Mouse (Mus musculus) lung, embryonic 16.5 days (tissue): ENCODE results near the gene Cldn22. TPM values are rescaled to one million over a fixed set of nuclear protein-coding genes. Genes with fewer than 3 reads are reported as not detected.
A peak's percentile ranks its signal among the peaks of the same experiment; 100 is the strongest.

Source experiments
- ATAC-seq: fragments of 200-750 bp; cut with Nextera tagmentation; 2 replicates; pipeline ENCODE4 v1.8.0; 2017; ENCODE audit warnings: low read depth, mild to moderate bottlenecking, moderate library complexity
- H3K27ac ChIP-seq: fragments of 300-500 bp; sonication (generic); 2 replicates; pipeline ENCODE4 v1.5.1; 2014; ENCODE audit warnings: mild to moderate bottlenecking, control low read depth, low read length
- H3K27me3 ChIP-seq: fragments of 300-500 bp; sonication (generic); 2 replicates; pipeline ENCODE4 v1.6.1; 2014; ENCODE audit warnings: low read depth, low read length, mixed read lengths; ENCODE audit not compliant: control insufficient read depth, insufficient read depth
- H3K36me3 ChIP-seq: fragments of 300-500 bp; sonication (generic); 2 replicates; pipeline ENCODE4 v1.6.1; 2014; ENCODE audit warnings: low read length; ENCODE audit not compliant: control insufficient read depth, insufficient read depth
- H3K4me1 ChIP-seq: fragments of 300-500 bp; sonication (generic); replicated peaks from 2 replicates; pipeline ENCODE4 v1.6.1; 2014; ENCODE audit warnings: low read length, mixed read lengths; ENCODE audit not compliant: control insufficient read depth, insufficient read depth
- H3K4me2 ChIP-seq: fragments of 300-500 bp; sonication (generic); 2 replicates; pipeline ENCODE4 v1.6.1; 2014; ENCODE audit warnings: low read depth, low read length, control low read depth
- H3K4me3 ChIP-seq: fragments of 300-500 bp; sonication (generic); 2 replicates; pipeline ENCODE4 v1.5.1; 2014; ENCODE audit warnings: mild to moderate bottlenecking, low read length, control low read depth
- H3K9ac ChIP-seq: fragments of 300-500 bp; sonication (generic); 2 replicates; pipeline ENCODE4 v1.6.1; 2014; ENCODE audit warnings: low read length, control low read depth
- H3K9me3 ChIP-seq: fragments of 300-500 bp; sonication (generic); 2 replicates; pipeline ENCODE4 v1.6.1; 2016; ENCODE audit warnings: low read length; ENCODE audit not compliant: control insufficient read depth
- WGBS: fragments of 180-500 bp; shearing (Covaris S2); extraction: QIAGEN DNeasy Blood & Tissue Kit; methylation state at CpG from one replicate; pipeline ENCODE4 v1.1.7; 2014; 5-methylcytosine and 5-hydroxymethylcytosine counted together
- polyA plus RNA-seq: library from polyadenylated mRNA; unstranded; fragments of >200 nt; fragmentation: Nextera tagmentation; extraction: Ambion mirVana; gene quantifications from 2 replicates; pipeline ENCODE4 v1.2.1, GENCODE M21; 2015

Cldn22 gene
- polyA plus RNA-seq, 1 experiment from 2014 or later: not detected

DNA sequence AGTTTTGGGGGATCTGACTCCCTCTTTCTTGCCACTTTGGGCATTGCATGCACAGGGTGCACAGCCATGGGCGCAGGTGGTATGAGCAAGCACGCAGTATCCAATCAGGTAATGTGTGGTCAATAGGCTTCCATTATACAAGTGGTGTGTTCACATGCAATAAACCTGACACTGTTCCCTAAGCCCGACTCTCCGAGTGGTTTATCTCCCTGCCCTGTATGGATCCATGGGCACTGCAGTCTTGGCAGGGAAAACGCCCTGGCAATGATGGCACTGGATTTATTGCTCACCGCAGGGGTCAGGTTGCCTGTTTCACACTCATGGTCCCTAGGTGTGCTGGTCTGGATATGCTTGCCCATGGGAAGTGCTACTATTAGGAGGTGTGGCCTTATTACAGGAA, 23.6 kb downstream of the Cldn22 start:
- Histone ChIP-seq H3K9ac (no peak overlapping the region), H3K4me3 (no peak overlapping the region), H3K4me1 (peaks cover 7% of the 10 kb centered on the region), H3K27me3 (no peaks in the 10 kb centered on the region), H3K9me3 (no peaks in the 10 kb centered on the region), H3K4me2 (no peak overlapping the region), H3K27ac (no peak overlapping the region), H3K36me3 (peaks cover 30% of the 10 kb centered on the region)
- 96% methylated on average over 6 of the region's 6 CpGs for WGBS
- ATAC-seq: no peak

DNA sequence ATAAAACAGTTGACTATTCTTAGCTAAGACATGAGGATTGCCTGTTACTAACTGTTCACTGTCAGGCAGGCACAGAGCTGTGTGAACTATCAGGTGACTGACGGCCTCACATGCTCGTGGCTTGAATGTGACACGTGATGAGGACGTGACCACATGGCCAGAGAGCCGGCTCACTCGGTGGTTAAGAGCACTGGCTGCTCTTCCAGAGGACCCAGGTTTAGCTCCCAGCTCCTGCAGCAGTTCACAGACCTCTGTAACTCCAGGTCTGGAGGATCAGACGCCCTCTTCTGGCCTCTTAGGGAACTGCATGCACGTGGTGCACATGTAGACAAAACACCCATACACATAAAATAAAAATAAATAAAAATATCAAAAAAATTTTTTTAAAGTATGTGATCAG, 25.6 kb downstream of the Cldn22 start:
- peaks cover 7% of the 10 kb centered on the region for H3K4me1 ChIP-seq
- H3K9ac ChIP-seq: no peak overlapping the region
- ATAC-seq: no peak
- 77% methylated on average over 8 of the region's 8 CpGs for WGBS
- H3K27me3 ChIP-seq: no peaks in the 10 kb centered on the region
- H3K4me2 ChIP-seq: no peak overlapping the region
- H3K4me3 ChIP-seq: no peak overlapping the region
- peaks cover 33% of the 10 kb centered on the region for H3K36me3 ChIP-seq
- no peak overlapping the region for H3K27ac ChIP-seq
- no peaks in the 10 kb centered on the region for H3K9me3 ChIP-seq

DNA sequence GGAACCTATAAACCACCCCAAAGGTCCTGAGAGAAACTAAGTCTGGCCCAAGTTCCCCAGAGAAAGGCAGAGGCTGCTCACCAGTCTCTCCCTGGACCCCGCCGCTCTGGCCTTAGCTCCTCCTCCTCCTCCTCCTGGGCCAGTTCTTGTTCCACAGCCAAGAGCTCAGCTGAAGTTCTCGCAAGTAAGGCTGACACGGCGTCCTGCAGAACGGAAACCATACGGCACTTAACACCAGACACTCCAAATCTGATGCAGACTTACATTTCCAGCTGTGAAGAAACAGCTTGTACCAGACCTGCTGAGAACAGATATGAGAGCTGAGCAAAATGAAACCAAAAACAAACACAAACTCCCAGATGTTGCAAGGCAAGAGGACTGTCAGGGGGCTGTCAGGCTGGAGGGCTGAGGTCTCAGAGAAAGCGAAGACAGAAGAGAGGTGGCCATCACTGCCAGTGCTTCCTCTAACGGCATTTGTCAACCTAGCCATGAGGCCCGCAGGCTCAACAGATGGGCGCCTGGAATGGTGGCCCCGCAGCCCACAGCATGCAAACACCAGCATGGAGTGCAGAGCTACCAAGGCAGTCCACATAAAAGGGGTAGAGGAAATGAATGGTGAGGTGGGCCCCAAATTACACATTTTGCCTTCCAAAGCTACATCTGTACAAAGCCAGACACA, 27.7 kb downstream of the Cldn22 start:
- no peaks in the 10 kb centered on the region for H3K9me3 ChIP-seq
- peak overlapping the region; percentile 42 for H3K4me2 ChIP-seq
- peak overlapping the region; percentile 14 for H3K4me3 ChIP-seq
- WGBS: 39% methylated on average over 12 of the region's 12 CpGs
- no peak overlapping the region for H3K9ac ChIP-seq
- H3K27me3 ChIP-seq: no peaks in the 10 kb centered on the region
- H3K4me1 ChIP-seq: peaks cover 7% of the 10 kb centered on the region
- H3K36me3 ChIP-seq: peaks cover 34% of the 10 kb centered on the region
- ATAC-seq: peak; percentile 93
- H3K27ac ChIP-seq: peak overlapping the region; percentile 67

DNA sequence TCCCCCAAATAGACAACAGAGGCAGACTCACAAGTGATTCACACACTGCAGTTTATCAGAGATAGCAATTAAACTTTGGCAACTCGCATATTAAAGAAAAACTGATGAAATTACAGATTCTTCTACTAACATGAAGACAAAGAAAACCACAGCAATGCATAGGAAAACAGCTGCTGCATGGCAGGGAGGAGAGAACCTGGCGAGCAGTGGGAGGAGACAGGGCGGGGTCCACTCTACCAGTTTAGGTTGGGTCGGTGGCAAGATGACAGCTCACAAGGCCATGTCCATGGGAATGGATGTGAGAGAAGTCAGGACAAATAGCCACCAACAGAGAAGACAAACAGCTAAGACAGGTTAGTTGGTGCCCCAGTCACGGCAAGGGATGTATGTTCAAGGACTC, 28.5 kb downstream of the Cldn22 start:
- H3K9me3 ChIP-seq: no peaks in the 10 kb centered on the region
- H3K4me2 ChIP-seq: no peak overlapping the region; the same call in 1 of the 2 replicates
- H3K36me3 ChIP-seq: peaks cover 29% of the 10 kb centered on the region
- no peak overlapping the region; the same call in 1 of the 2 replicates for H3K27ac ChIP-seq
- H3K27me3 ChIP-seq: no peaks in the 10 kb centered on the region
- peaks cover 7% of the 10 kb centered on the region for H3K4me1 ChIP-seq
- no peak overlapping the region for H3K4me3 ChIP-seq
- WGBS: 74% methylated on average over 5 of the region's 5 CpGs
- H3K9ac ChIP-seq: no peak overlapping the region
- no peak for ATAC-seq

DNA sequence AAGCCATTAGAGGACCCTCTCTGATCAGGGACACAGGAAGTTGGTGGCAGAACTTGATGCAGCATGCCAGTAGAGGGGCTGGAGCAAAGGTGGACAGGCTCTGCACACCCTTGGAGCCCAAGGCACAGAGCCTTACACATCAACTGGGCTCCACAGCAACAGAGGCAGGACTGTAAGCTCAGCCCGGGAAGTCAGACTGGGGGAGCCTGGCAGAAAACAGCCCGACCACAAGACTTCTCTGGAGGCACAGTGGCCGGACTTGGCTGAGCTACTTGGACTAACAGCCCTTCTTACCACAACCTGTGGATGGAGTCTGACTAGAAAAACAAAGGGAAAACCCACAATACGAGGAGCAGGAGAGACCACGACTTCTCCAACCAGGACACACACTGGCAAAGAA, 29.1 kb downstream of the Cldn22 start:
- Histone ChIP-seq H3K27me3 (no peaks in the 10 kb centered on the region), H3K4me3 (no peak overlapping the region), H3K4me1 (peaks cover 7% of the 10 kb centered on the region), H3K9me3 (no peaks in the 10 kb centered on the region), H3K27ac (no peak overlapping the region), H3K9ac (no peak overlapping the region), H3K4me2 (no peak overlapping the region), H3K36me3 (peaks cover 23% of the 10 kb centered on the region)
- 77% methylated on average over 5 of the region's 5 CpGs for WGBS
- ATAC-seq: no peak

DNA sequence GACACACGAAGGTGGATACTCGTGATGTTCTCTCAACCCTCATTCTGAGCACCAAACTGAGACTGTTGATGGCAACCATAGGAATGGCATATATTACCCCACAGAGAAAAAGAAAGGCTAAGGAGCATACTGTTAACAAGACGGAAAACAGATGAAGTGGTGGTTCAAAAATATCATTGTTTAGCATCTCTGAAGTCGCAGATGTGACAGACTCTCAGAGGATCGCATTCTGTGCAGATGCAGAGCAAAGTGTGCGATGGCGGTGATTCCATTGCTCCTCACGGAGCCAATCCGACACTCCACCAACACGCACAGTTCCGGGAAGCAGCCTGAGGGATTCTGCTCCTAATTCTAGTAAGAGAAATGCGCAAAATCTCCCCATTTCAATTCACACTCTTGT, 35.0 kb downstream of the Cldn22 start:
- H3K27me3 ChIP-seq: no peaks in the 10 kb centered on the region
- 87% methylated on average over 12 of the region's 12 CpGs for WGBS
- no peak overlapping the region for H3K27ac ChIP-seq
- peaks cover 45% of the 10 kb centered on the region for H3K36me3 ChIP-seq
- H3K4me2 ChIP-seq: no peak overlapping the region
- H3K4me3 ChIP-seq: no peak overlapping the region
- no peak overlapping the region for H3K9ac ChIP-seq
- no peaks in the 10 kb centered on the region for H3K9me3 ChIP-seq
- H3K4me1 ChIP-seq: no peaks in the 10 kb centered on the region
- ATAC-seq: no peak

DNA sequence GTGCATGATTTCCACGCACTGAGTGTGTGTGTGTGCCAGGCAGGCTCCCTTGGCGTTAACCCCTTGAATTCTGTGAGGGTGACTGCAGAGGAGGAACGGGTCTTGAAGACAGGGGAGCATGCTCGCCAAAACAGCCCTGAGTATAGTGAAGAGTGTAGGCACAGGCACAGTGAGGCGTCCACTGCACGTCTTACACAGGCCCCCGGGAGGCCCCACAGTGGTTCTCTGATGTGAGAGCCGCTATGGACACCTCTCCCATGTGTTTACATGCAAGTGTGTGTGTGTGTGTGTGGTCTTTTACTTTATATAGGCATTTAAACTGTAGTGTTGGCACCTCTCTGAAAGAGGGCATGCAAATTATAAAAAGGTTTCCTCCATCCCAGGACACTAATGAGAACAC, 42.3 kb downstream of the Cldn22 start:
- no peak overlapping the region for H3K9ac ChIP-seq
- no peak overlapping the region for H3K27ac ChIP-seq
- peaks cover 30% of the 10 kb centered on the region for H3K36me3 ChIP-seq
- H3K27me3 ChIP-seq: no peaks in the 10 kb centered on the region
- 77% methylated on average over 8 of the region's 8 CpGs for WGBS
- H3K4me3 ChIP-seq: no peak overlapping the region
- H3K4me2 ChIP-seq: no peak overlapping the region
- 0 out of 2 replicates have a peak, but pooled peaks have one; percentile 8 for ATAC-seq
- H3K9me3 ChIP-seq: no peaks in the 10 kb centered on the region
- no peaks in the 10 kb centered on the region for H3K4me1 ChIP-seq

DNA sequence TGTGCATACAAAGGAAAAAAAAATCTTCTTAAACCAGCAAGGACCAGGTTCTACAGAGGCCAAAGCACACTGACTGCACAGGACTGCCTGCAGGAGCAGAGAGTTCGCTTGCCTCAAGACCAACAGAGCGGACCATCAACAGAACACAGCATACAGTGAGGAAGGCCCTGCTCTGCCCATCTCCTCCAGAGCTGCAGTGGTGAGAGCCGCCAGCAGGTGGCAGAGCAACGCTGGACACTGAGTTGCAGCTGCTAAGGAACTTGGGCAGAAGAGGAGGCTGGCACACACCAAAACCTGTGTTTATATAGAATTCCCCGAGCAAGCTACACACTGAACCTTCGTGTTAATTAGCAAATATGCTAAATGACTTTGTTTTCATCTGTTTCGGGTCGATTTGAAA, 42.8 kb downstream of the Cldn22 start:
- no peak overlapping the region for H3K4me2 ChIP-seq
- H3K4me3 ChIP-seq: no peak overlapping the region
- peaks cover 26% of the 10 kb centered on the region for H3K36me3 ChIP-seq
- no peaks in the 10 kb centered on the region for H3K4me1 ChIP-seq
- no peaks in the 10 kb centered on the region for H3K27me3 ChIP-seq
- no peak overlapping the region for H3K9ac ChIP-seq
- WGBS: 25% methylated on average over 8 of the region's 8 CpGs
- no peaks in the 10 kb centered on the region for H3K9me3 ChIP-seq
- H3K27ac ChIP-seq: no peak overlapping the region
- peak; percentile 74 for ATAC-seq

DNA sequence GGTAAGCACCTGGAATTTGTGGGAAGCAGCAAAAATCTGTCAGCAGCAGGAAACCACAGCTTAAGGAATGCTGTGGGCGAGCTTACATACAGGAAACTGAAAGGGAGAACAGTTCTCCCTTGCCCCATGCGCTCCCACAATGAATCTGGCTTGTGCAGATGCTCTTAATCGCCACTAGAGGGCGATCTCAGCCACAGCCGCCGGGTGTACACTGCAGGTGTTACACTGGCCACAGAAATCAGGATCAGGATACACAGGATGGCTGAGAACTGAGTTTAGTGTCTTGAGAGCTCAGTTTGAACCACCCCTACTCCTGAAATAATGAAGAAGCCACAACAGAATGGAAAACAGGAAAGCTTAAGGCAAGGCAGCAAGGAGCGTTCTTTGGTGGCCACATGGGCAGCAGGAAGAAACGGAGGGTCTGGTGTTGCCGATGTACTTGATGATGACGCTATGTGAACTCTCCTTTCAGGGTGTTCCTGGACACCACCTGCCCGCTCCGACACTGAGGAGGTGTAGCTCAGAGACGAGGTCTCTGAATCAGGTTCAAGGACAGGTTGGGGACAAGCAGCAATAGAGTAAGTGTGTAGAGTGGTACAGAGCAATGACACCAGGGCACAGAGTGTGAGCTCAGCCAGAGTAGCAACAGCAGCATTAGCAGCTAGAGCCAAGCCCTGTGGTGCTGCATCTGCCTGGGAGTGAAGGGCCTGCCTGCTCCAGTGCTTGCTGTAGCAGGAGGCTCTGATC, 48.3 kb downstream of the Cldn22 start:
- H3K27ac ChIP-seq: no peak overlapping the region
- ATAC-seq: peak; percentile 85
- no peak overlapping the region for H3K9ac ChIP-seq
- H3K27me3 ChIP-seq: no peaks in the 10 kb centered on the region
- H3K4me3 ChIP-seq: no peak overlapping the region
- no peaks in the 10 kb centered on the region for H3K9me3 ChIP-seq
- no peak overlapping the region for H3K4me2 ChIP-seq
- H3K36me3 ChIP-seq: peaks cover 10% of the 10 kb centered on the region
- H3K4me1 ChIP-seq: no peaks in the 10 kb centered on the region
- 48% methylated on average over 13 of the region's 13 CpGs for WGBS
